Mouse (Mus musculus): Measurements from ENCODE around the gene Krtap28-13. TPM values are rescaled to one million over a fixed set of nuclear protein-coding genes. Genes with fewer than 3 reads are reported as not detected.

The Krtap28-13 gene
- polyA plus RNA-seq, 1 experiment from 2014 or later: not detected

DNA sequence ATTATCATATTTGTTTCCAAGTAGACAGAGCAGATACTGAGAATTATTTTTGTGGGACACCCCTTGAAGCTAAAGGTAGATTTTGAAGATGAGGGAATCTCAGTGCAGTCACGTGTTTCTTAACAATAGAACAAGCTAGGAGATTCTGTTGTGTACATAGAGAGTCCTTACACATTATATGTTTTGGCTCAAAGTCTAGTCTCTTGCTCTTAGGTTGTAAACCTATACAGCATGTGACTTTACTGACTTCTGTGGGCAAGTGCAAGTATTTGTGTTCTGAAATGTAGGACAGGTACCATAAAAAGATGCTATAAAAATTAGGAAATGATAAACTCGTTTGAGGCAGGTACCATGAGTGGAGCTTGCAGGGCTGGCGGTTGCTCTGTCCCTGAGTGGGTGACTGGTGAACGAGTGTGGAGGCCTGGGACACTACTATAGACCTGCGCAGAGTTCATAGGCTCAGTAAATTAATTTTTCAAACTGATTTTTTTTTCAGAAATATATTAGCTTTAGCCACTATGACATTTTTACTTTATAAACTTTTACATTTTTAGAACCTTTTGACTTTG is 46.8 kb downstream of the Krtap28-13 start:
- no peak for ATAC-seq (ENCODE audit: low read depth)
- Histone ChIP-seq H3K4me1 (ENCODE audit: control insufficient read depth, low read depth, low read length) (no peaks in the 10 kb centered on the region), H3K27me3 (ENCODE audit: control insufficient read depth, insufficient read depth, low read depth, low read length) (no peaks in the 10 kb centered on the region), H3K4me3 (ENCODE audit: low read depth, low read length) (no peak overlapping the region), H3K36me3 (ENCODE audit: control insufficient read depth, insufficient read depth) (no peaks in the 10 kb centered on the region), H3K4me2 (ENCODE audit: low read depth, low read length) (no peak overlapping the region), H3K9ac (ENCODE audit: low read depth, low read length) (no peak overlapping the region), H3K27ac (ENCODE audit: low read length) (no peak overlapping the region), H3K9me3 (replicated peaks; ENCODE audit: control insufficient read depth, low read length) (no peaks in the 10 kb centered on the region)
- WGBS (ENCODE audit: insufficient replicate concordance): 49% methylated on average over 5 of the region's 5 CpGs

DNA sequence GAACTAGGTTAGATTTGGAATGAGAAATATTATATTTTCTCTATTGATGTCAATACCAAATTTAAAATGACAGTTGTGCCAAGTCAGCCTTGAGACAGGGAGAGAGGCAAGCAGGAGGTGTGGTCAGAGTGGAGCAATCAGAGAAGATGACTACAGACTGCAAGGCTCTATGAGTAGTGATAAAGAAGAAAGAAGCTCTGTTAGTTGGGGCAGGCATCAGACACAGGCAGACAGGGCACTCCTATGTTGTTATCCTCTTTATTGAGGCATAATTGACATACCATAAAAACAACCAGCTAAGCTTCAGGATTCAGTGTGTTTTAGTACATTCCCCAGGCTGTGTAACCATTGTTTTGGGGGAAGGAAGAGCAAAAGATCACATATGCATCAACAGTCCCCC is 50.3 kb downstream of the Krtap28-13 start:
- no peak overlapping the region for H3K9ac ChIP-seq (ENCODE audit: low read depth, low read length)
- H3K27me3 ChIP-seq (ENCODE audit: control insufficient read depth, insufficient read depth, low read depth, low read length): no peaks in the 10 kb centered on the region
- H3K4me1 ChIP-seq (ENCODE audit: control insufficient read depth, low read depth, low read length): no peaks in the 10 kb centered on the region
- H3K4me3 ChIP-seq (ENCODE audit: low read depth, low read length): no peak overlapping the region
- no peak overlapping the region for H3K4me2 ChIP-seq (ENCODE audit: low read depth, low read length)
- no peak for ATAC-seq (ENCODE audit: low read depth)
- H3K27ac ChIP-seq (ENCODE audit: low read length): no peak overlapping the region
- no peaks in the 10 kb centered on the region for H3K9me3 ChIP-seq (replicated peaks; ENCODE audit: control insufficient read depth, low read length)
- no peaks in the 10 kb centered on the region for H3K36me3 ChIP-seq (ENCODE audit: control insufficient read depth, insufficient read depth)

Other genes starting within 250 kb of the Krtap28-13 start
- gene Agfg1, start 221.4 kb upstream of the Krtap28-13 start, polyA plus RNA-seq (2015; fragmentation: Nextera tagmentation; extraction: Ambion mirVana): 39.0 and 44.7 TPM in 2 replicates
- gene A030005L19Rik, start 147.6 kb upstream of the Krtap28-13 start, polyA plus RNA-seq (2015; fragmentation: Nextera tagmentation; extraction: Ambion mirVana): 0.11 TPM in 1 of 2 replicates, not detected in the other
- gene A030014E15Rik, start 136.0 kb upstream of the Krtap28-13 start, polyA plus RNA-seq (2015; fragmentation: Nextera tagmentation; extraction: Ambion mirVana): not detected in 2 replicates
- gene Gm6217, start 129.5 kb upstream of the Krtap28-13 start, polyA plus RNA-seq (2015; fragmentation: Nextera tagmentation; extraction: Ambion mirVana): not detected in 2 replicates
- not detected in 2 replicates for gene A030003K21Rik, start 117.5 kb upstream of the Krtap28-13 start, polyA plus RNA-seq (2015; fragmentation: Nextera tagmentation; extraction: Ambion mirVana)
- not detected in 2 replicates for gene Gm7544, start 104.9 kb upstream of the Krtap28-13 start, polyA plus RNA-seq (2015; fragmentation: Nextera tagmentation; extraction: Ambion mirVana)
- gene Gm47955, start 100.6 kb upstream of the Krtap28-13 start, polyA plus RNA-seq (2015; fragmentation: Nextera tagmentation; extraction: Ambion mirVana): not detected in 2 replicates
- gene Gm47959, start 60.4 kb upstream of the Krtap28-13 start, polyA plus RNA-seq (2015; fragmentation: Nextera tagmentation; extraction: Ambion mirVana): not detected in 2 replicates
- 0.08 TPM in 1 of 2 replicates, not detected in the other for gene Slc19a3, start 22.5 kb upstream of the Krtap28-13 start, polyA plus RNA-seq (2015; fragmentation: Nextera tagmentation; extraction: Ambion mirVana)
- not detected in 2 replicates for gene Krtap28-10, start 18.4 kb upstream of the Krtap28-13 start, polyA plus RNA-seq (2015; fragmentation: Nextera tagmentation; extraction: Ambion mirVana)
- not detected in 2 replicates for gene Gm47969, start 16.0 kb upstream of the Krtap28-13 start, polyA plus RNA-seq (2015; fragmentation: Nextera tagmentation; extraction: Ambion mirVana)
- not detected in 2 replicates for gene A030005K14Rik, start 1.6 kb upstream of the Krtap28-13 start, polyA plus RNA-seq (2015; fragmentation: Nextera tagmentation; extraction: Ambion mirVana)
- gene Ccl20, start 55.8 kb downstream of the Krtap28-13 start, polyA plus RNA-seq (2015; fragmentation: Nextera tagmentation; extraction: Ambion mirVana): not detected in 2 replicates
- gene Daw1, start 98.8 kb downstream of the Krtap28-13 start, polyA plus RNA-seq (2015; fragmentation: Nextera tagmentation; extraction: Ambion mirVana): not detected in 2 replicates